ENCODE assay signal across 8 mouse cellular contexts in the genomic region with DNA sequence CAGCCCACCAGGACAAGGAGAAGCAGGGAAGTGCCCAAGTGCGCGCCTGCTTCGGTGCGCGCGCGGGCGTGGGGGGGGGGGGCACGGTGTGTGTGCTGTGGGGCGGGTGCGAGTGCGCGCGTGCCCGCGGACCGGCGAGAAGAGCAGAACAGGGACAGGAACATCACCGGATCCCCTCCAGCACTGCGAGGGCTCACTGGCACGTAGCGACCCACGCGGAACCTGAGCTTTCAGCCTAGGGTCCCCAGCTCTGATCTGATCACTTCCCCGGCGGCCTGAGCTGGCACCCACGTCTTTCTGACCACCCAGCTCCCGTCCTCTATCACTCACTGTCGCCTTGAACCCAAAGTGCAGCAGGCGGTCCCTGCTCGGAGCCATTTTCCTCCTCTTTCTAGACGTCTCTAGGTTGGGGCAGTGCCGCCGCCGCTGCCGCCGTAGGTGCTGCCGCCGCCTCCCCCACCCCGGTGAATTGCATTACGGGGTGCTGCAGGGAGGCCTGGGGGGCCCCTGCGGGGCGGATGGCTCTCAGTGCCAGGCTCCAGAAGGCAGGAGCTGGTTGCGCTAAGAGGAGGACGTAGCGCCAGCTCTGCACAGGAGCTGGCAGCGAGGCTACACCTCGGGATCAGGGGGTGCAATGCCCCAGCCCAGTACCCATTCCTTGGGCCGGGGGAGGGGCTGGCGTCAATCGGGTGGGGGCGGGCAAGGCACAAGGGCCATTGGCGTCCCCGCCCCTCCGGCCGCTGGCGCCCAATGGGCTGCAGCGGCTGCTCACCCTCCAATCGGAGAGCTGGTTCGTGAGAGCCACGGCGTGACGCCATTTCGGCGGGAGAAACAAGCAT. TPM values are rescaled to one million over a fixed set of nuclear protein-coding genes. Genes with fewer than 3 reads are reported as not detected.
DNase-seq lines count a peak whose midpoint lies in the region; ATAC-seq and TF ChIP-seq lines count a peak whose summit lies in the region.

TSS of gene Fbxl20 (minus strand) at position 618 of the 839 bp plus-strand sequence.

- peak within 1 kb of the TSS; percentile 91 for H3K9ac ChIP-seq in heart, embryonic 11.5 days (ENCODE audit: low read depth, low read length)
- H3K9ac ChIP-seq in kidney, embryonic 16.5 days (replicated peaks; ENCODE audit: low read length): peak within 1 kb of the TSS; percentile 95
- peak within 1 kb of the TSS; percentile 84 for H3K9ac ChIP-seq in liver, adult 2 months (ENCODE audit: low read depth, low read length)

- H3K9me3 ChIP-seq in erythroblast, embryonic 14.5 days (ENCODE audit: control insufficient read depth, low read length): no peaks in the 10 kb centered on the region
- no peaks in the 10 kb centered on the region for H3K9me3 ChIP-seq in heart, embryonic 11.5 days (replicated peaks; ENCODE audit: control insufficient read depth, low read length)
- no peaks in the 10 kb centered on the region for H3K9me3 ChIP-seq in kidney, embryonic 16.5 days (ENCODE audit: low read length)

- under 1% methylated on average over 60 of the region's 65 CpGs for WGBS in heart, embryonic 11.5 days (ENCODE audit: insufficient replicate concordance)
- under 1% methylated on average over 55 of the region's 65 CpGs for WGBS in kidney, embryonic 16.5 days
- under 1% methylated on average over 64 of the region's 65 CpGs for WGBS in liver, adult 2 months

- peak; percentile 98 for DNase-seq in brain, embryonic 14.5 days (ENCODE audit: low read depth)
- DNase-seq in liver, adult 2 months (ENCODE audit: extremely low read depth, low read depth, low spot score): peak; percentile 81
- peak; percentile 89 for DNase-seq in splenic B cell, adult 2 months (ENCODE audit: low read depth, low spot score)

- H3K79me2 ChIP-seq in C2C12 (ENCODE audit: control insufficient read depth, insufficient read depth) (no peaks in the 10 kb centered on the region), myocyte (ENCODE audit: control insufficient read depth, insufficient read depth) (peaks cover 4% of the 10 kb centered on the region)
- peaks cover 22% of the 10 kb centered on the region; the same call in 1 of the 2 replicates for H3K79me2 ChIP-seq in liver, adult 2 months (ENCODE audit: control insufficient read depth, insufficient read depth, low read length)

- TF ChIP-seq CTCF in C2C12 (IDR thresholded peaks at IDR 0.05; ENCODE audit: control insufficient read depth, insufficient read depth, insufficient read length): no peak
- TF ChIP-seq CTCF in brain, embryonic 14.5 days (IDR thresholded peaks at IDR 0.05; ENCODE audit: borderline replicate concordance, extremely low read depth, insufficient read depth, insufficient read length): no peak
- TF ChIP-seq CTCF in liver, adult 2 months (IDR thresholded peaks at IDR 0.05; ENCODE audit: low read depth, low read length): no peak

- H3K27me3 ChIP-seq in C2C12 (ENCODE audit: control insufficient read depth, insufficient read depth, insufficient read length) (no peaks in the 10 kb centered on the region), myocyte (ENCODE audit: control insufficient read depth, insufficient read depth, insufficient read length) (no peaks in the 10 kb centered on the region)
- H3K27me3 ChIP-seq in erythroblast, embryonic 14.5 days (ENCODE audit: control insufficient read depth): no peaks in the 10 kb centered on the region
- H3K27me3 ChIP-seq in heart, embryonic 11.5 days (ENCODE audit: control insufficient read depth, insufficient read depth, low read length): no peaks in the 10 kb centered on the region
- H3K27me3 ChIP-seq in kidney, embryonic 16.5 days (ENCODE audit: insufficient read depth, low read length): no peaks in the 10 kb centered on the region
- no peaks in the 10 kb centered on the region for H3K27me3 ChIP-seq in liver, adult 2 months (ENCODE audit: control insufficient read depth, insufficient read depth, low read length)
- no peaks in the 10 kb centered on the region for H3K27me3 ChIP-seq in splenic B cell, adult 2 months (ENCODE audit: control insufficient read depth, insufficient read depth, low read length, poor library complexity, severe bottlenecking)

- TF ChIP-seq POLR2A in brain, embryonic 14.5 days (IDR thresholded peaks at IDR 0.05; ENCODE audit: borderline replicate concordance, extremely low read depth, insufficient read depth, insufficient read length, poor library complexity, severe bottlenecking): peak; percentile 21; the same call in 1 of the 2 replicates
- 0 out of 2 replicates have a peak, but pooled peaks have one; percentile 33 for TF ChIP-seq POLR2A in liver, adult 2 months (IDR thresholded peaks at IDR 0.05; ENCODE audit: extremely low read depth, insufficient read depth, low read length)
- peak; percentile 53 for TF ChIP-seq POLR2A in myocyte (IDR thresholded peaks at IDR 0.05; ENCODE audit: insufficient read length, low read depth)

- ATAC-seq in heart, embryonic 11.5 days (replicated peaks; ENCODE audit: insufficient number of reproducible peaks, low FRiP score, low TSS enrichment): peak; percentile 88
- peak; percentile 91 for ATAC-seq in kidney, embryonic 16.5 days (ENCODE audit: low FRiP score, low TSS enrichment)

- H3K4me3 ChIP-seq in C2C12 (ENCODE audit: insufficient read depth, poor library complexity, severe bottlenecking) (peak within 1 kb of the TSS; percentile 66), myocyte (peak within 1 kb of the TSS; percentile 64)
- peak within 1 kb of the TSS; percentile 73 for H3K4me3 ChIP-seq in erythroblast, embryonic 14.5 days (replicated peaks)
- H3K4me3 ChIP-seq in heart, embryonic 11.5 days (ENCODE audit: low read depth, low read length): peak within 1 kb of the TSS; percentile 94
- H3K4me3 ChIP-seq in kidney, embryonic 16.5 days (ENCODE audit: low read length): peak within 1 kb of the TSS; percentile 92
- peak within 1 kb of the TSS; percentile 83 for H3K4me3 ChIP-seq in liver, adult 2 months (ENCODE audit: insufficient read depth, low read depth, low read length)

- peaks cover 6% of the 10 kb centered on the region for H3K36me3 ChIP-seq in C2C12 (ENCODE audit: control insufficient read depth, insufficient read depth)
- peaks cover 14% of the 10 kb centered on the region for H3K36me3 ChIP-seq in erythroblast, embryonic 14.5 days (ENCODE audit: control insufficient read depth)
- no peaks in the 10 kb centered on the region for H3K36me3 ChIP-seq in heart, embryonic 11.5 days (ENCODE audit: control insufficient read depth, insufficient read depth, low read length)
- peaks cover 2% of the 10 kb centered on the region; the same call in 1 of the 2 replicates for H3K36me3 ChIP-seq in kidney, embryonic 16.5 days (ENCODE audit: insufficient read depth, low read length)
- no peaks in the 10 kb centered on the region for H3K36me3 ChIP-seq in liver, adult 2 months (ENCODE audit: control insufficient read depth, insufficient read depth, low read length)
- peaks cover 14% of the 10 kb centered on the region for H3K36me3 ChIP-seq in myocyte (ENCODE audit: control insufficient read depth, insufficient read depth)
- H3K36me3 ChIP-seq in splenic B cell, adult 2 months (ENCODE audit: control insufficient read depth, insufficient read depth, low read length, poor library complexity, severe bottlenecking): 0 out of 2 replicates have a peak, but pooled peaks cover 5% of the 10 kb centered on the region

- peaks cover 31% of the 10 kb centered on the region for H3K4me1 ChIP-seq in erythroblast, embryonic 14.5 days (ENCODE audit: control insufficient read depth)
- peaks cover 7% of the 10 kb centered on the region; the same call in 1 of the 2 replicates for H3K4me1 ChIP-seq in heart, embryonic 11.5 days (ENCODE audit: control insufficient read depth, insufficient read depth, low read length)
- peaks cover 13% of the 10 kb centered on the region for H3K4me1 ChIP-seq in kidney, embryonic 16.5 days (ENCODE audit: insufficient read depth, low read length)
- H3K4me1 ChIP-seq in liver, adult 2 months (ENCODE audit: control insufficient read depth, insufficient read depth, low read length): peaks cover 12% of the 10 kb centered on the region

- H3K27ac ChIP-seq in heart, embryonic 11.5 days (ENCODE audit: low read depth, low read length): peak within 1 kb of the TSS; percentile 86
- peak within 1 kb of the TSS; percentile 93 for H3K27ac ChIP-seq in kidney, embryonic 16.5 days (ENCODE audit: low read length)
- H3K27ac ChIP-seq in liver, adult 2 months (replicated peaks; ENCODE audit: insufficient read depth, low read depth, low read length): peak within 1 kb of the TSS; percentile 92

- peak within 1 kb of the TSS; percentile 77 for H3ac ChIP-seq in C2C12 (ENCODE audit: control insufficient read depth, insufficient read length, low read depth)
- H3ac ChIP-seq in myocyte (ENCODE audit: control insufficient read depth, insufficient read length): peak within 1 kb of the TSS; percentile 31

- H3K79me3 ChIP-seq in C2C12 (ENCODE audit: low read depth): no peaks in the 10 kb centered on the region

- H3K4me2 ChIP-seq in heart, embryonic 11.5 days: peak within 1 kb of the TSS; percentile 99
- peak within 1 kb of the TSS; percentile 93 for H3K4me2 ChIP-seq in kidney, embryonic 16.5 days (replicated peaks; ENCODE audit: low read depth, low read length)
- peak within 1 kb of the TSS; percentile 86 for H3K4me2 ChIP-seq in myocyte (ENCODE audit: low read depth)

TF ChIP-seq in C2C12, 6 proteins besides CTCF, POLR2A, EP300 and RAD21:
- TF ChIP-seq MYOD1 (IDR thresholded peaks at IDR 0.05; ENCODE audit: control insufficient read depth, insufficient read length, low read depth): no peak
- no peak for TF ChIP-seq FOSL1 (IDR thresholded peaks at IDR 0.05; ENCODE audit: insufficient read depth, low read length, poor library complexity, severe bottlenecking)

TF ChIP-seq in myocyte, 11 proteins besides CTCF, POLR2A, EP300 and RAD21:
- TF ChIP-seq MYOD1 (IDR thresholded peaks at IDR 0.05; ENCODE audit: control insufficient read depth in 1 of 3, insufficient read length in 2 of 3, low read depth in 2 of 3): peak in 1 of 3 experiments; percentile 10
- TF ChIP-seq E2F4 (IDR thresholded peaks at IDR 0.05; ENCODE audit: insufficient read depth): peak; percentile 92
- no peak for TF ChIP-seq SRF (IDR thresholded peaks at IDR 0.05; ENCODE audit: control insufficient read depth, insufficient read length, low read depth)
- TF ChIP-seq TCF12 (IDR thresholded peaks at IDR 0.05; ENCODE audit: insufficient read depth, poor library complexity, severe bottlenecking): no peak
- peak; percentile 72 for TF ChIP-seq POLR2AphosphoS2 (IDR thresholded peaks at IDR 0.05; ENCODE audit: insufficient read length, low read depth)
TF ChIP-seq in myocyte: peak in this region for 3.

RNA-seq across cellular contexts. Expression of gene Fbxl20, which starts in this region (rescaled TPM):
- 2.0 TPM for polyA plus RNA-seq in C2C12 (2012; fragmentation: generic; extraction: Trizol)
- polyA plus RNA-seq in brain, embryonic 14.5 days (2012; rRNA removed): 28.3 and 30.2 TPM in 2 replicates
- polyA plus RNA-seq in erythroblast, embryonic 14.5 days (2012): 0.25 and 0.28 TPM in 2 replicates
- 12.9 and 15.5 TPM in 2 replicates for polyA plus RNA-seq in heart, embryonic 11.5 days (2014; fragmentation: Nextera tagmentation; extraction: Ambion mirVana)
- 20.0 and 21.0 TPM in 2 replicates for polyA plus RNA-seq in kidney, embryonic 16.5 days (2015; fragmentation: Nextera tagmentation; extraction: Ambion mirVana)
- total RNA-seq in liver, adult 2 months (2014; rRNA removed): 15.1 and 16.7 TPM in 2 replicates
- 8.7 and 12.3 TPM in 2 replicates for polyA plus RNA-seq in liver, adult 2 months (2012; rRNA removed)
- polyA plus RNA-seq in myocyte (2012; fragmentation: generic; extraction: Trizol): 5.9 TPM

Comparison
In these comparisons a context has a peak if more than half of its experiments do, and no peak if none do; other contexts are left out.
1. Peak in every context shown above with its lines: DNase-seq, ATAC-seq, H3K4me3 ChIP-seq and H3K27ac ChIP-seq.